Mouse (Mus musculus) cortical plate, adult 2 months (tissue): Measurements from ENCODE around the gene Spa17. TPM values are rescaled to one million over a fixed set of nuclear protein-coding genes. Genes with fewer than 3 reads are reported as not detected.

ENCODE experiments used
- H3K27ac ChIP-seq: fragments of 200-500 bp; 2 replicates; pipeline ENCODE4 v1.5.1; 2012; ENCODE audit warnings: low read length, control low read depth, inconsistent platforms; ENCODE audit not compliant: insufficient read depth
- H3K4me1 ChIP-seq: fragments of 200-500 bp; 2 replicates; pipeline ENCODE4 v1.6.1; 2011; ENCODE audit warnings: low read length; ENCODE audit not compliant: control insufficient read depth, insufficient read depth
- H3K4me3 ChIP-seq: fragments of 200-500 bp; 2 replicates; pipeline ENCODE4 v1.5.1; 2011; ENCODE audit warnings: mild to moderate bottlenecking, low read length, control low read depth; ENCODE audit not compliant: insufficient read depth
- CTCF ChIP-seq: fragments of 200-500 bp; IDR thresholded peaks from 2 replicates; pipeline ENCODE4 v1.5.1; 2011; ENCODE audit warnings: mild to moderate bottlenecking, control low read depth, low read length; ENCODE audit not compliant: insufficient read depth; ENCODE audit errors: extremely low read depth
- POLR2A ChIP-seq: fragments of 200-500 bp; IDR thresholded peaks from 2 replicates; pipeline ENCODE4 v1.6.1; 2011; ENCODE audit warnings: mild to moderate bottlenecking, low read length, control low read depth; ENCODE audit not compliant: insufficient read depth; ENCODE audit errors: extremely low read depth
- polyA plus RNA-seq: library from polyadenylated mRNA; depleted of rRNA; stranded (reverse); fragments of >200 nt; gene quantifications from 2 replicates; pipeline ENCODE4 v1.2.3, GENCODE M21; 2012

The Spa17 gene
- polyA plus RNA-seq, 1 experiment: 5.0 TPM

- TF ChIP-seq CTCF (no peak), POLR2A (no peak)
- Histone ChIP-seq H3K4me3 (no peak overlapping the region), H3K4me1 (peaks cover 10% of the 10 kb centered on the region), H3K27ac (no peak overlapping the region)
Observed at GRCm38 (mm10) chr9:37569231-37569835, 44.2 kb downstream of the Spa17 start.

GRCm38 (mm10) chr9:37568605-37569214 is 44.8 kb downstream of the Spa17 start:
- H3K4me1 ChIP-seq: peaks cover 10% of the 10 kb centered on the region
- H3K27ac ChIP-seq: peak overlapping the region; percentile 92
- H3K4me3 ChIP-seq: no peak overlapping the region
- TF ChIP-seq CTCF (no peak), POLR2A (no peak)

- TF ChIP-seq CTCF (no peak), POLR2A (no peak)
- Histone ChIP-seq H3K4me1 (peaks cover 10% of the 10 kb centered on the region), H3K4me3 (no peak overlapping the region), H3K27ac (peak overlapping the region; percentile 92)
Observed at GRCm38 (mm10) chr9:37567892-37568604, 45.5 kb downstream of the Spa17 start.

GRCm38 (mm10) chr9:37567454-37567853 is 46.1 kb downstream of the Spa17 start:
- TF ChIP-seq CTCF (no peak), POLR2A (no peak)
- Histone ChIP-seq H3K4me3 (no peak overlapping the region), H3K4me1 (peaks cover 8% of the 10 kb centered on the region), H3K27ac (peak overlapping the region; percentile 92)

GRCm38 (mm10) chr9:37567019-37567418 is 46.5 kb downstream of the Spa17 start:
- no peak overlapping the region for H3K4me3 ChIP-seq
- no peak for TF ChIP-seq POLR2A
- peaks cover 8% of the 10 kb centered on the region for H3K4me1 ChIP-seq
- 0 out of 2 replicates have a peak overlapping the region, but pooled peaks have one; percentile 64 for H3K27ac ChIP-seq

- H3K27ac ChIP-seq: no peak overlapping the region
- TF ChIP-seq POLR2A (no peak), CTCF (no peak)
- H3K4me1 ChIP-seq: peaks cover 7% of the 10 kb centered on the region
- no peak overlapping the region for H3K4me3 ChIP-seq
Observed at GRCm38 (mm10) chr9:37563805-37564204, 49.7 kb downstream of the Spa17 start.

- H3K4me3 ChIP-seq: no peak overlapping the region
- TF ChIP-seq CTCF (no peak), POLR2A (no peak)
- no peak overlapping the region for H3K27ac ChIP-seq
- H3K4me1 ChIP-seq: peaks cover 4% of the 10 kb centered on the region; the same call in 1 of the 2 replicates
Observed at GRCm38 (mm10) chr9:37560617-37561016, 52.9 kb downstream of the Spa17 start.

GRCm38 (mm10) chr9:37556366-37556765 is 57.2 kb downstream of the Spa17 start:
- Histone ChIP-seq H3K27ac (no peak overlapping the region), H3K4me3 (no peak overlapping the region), H3K4me1 (peaks cover 10% of the 10 kb centered on the region)
- TF ChIP-seq POLR2A (no peak), CTCF (no peak)

GRCm38 (mm10) chr9:37554838-37555748 is 58.4 kb downstream of the Spa17 start, which contains the start of gene Siae:
Gene Siae (plus strand): TSS chr9:37555698.
- H3K27ac ChIP-seq: peak within 1 kb of the TSS; percentile 20
- H3K4me1 ChIP-seq: peaks cover 10% of the 10 kb centered on the region
- no peak within 1 kb of the TSS for H3K4me3 ChIP-seq
- TF ChIP-seq POLR2A: no peak
- no peak for TF ChIP-seq CTCF
